Mouse (Mus musculus) embryonic fibroblast, embryonic 13.5 days (primary cell): ENCODE data around the gene Nde1. TPM values are rescaled to one million over a fixed set of nuclear protein-coding genes. Genes with fewer than 3 reads are reported as not detected.
A peak's percentile ranks its signal among the peaks of the same experiment; 100 is the strongest.

Experiments
- H3K27ac ChIP-seq: 2 replicates; pipeline ENCODE4 v1.5.1; 2012; ENCODE audit warnings: low read length, control low read depth, inconsistent platforms; ENCODE audit not compliant: insufficient read depth
- H3K4me1 ChIP-seq: 2 replicates; pipeline ENCODE4 v1.6.1; 2011; ENCODE audit warnings: low read length; ENCODE audit not compliant: control insufficient read depth, insufficient read depth
- H3K4me3 ChIP-seq: 2 replicates; pipeline ENCODE4 v1.5.1; 2011; ENCODE audit warnings: mild to moderate bottlenecking, control low read depth, low read length; ENCODE audit not compliant: insufficient read depth
- CTCF ChIP-seq: IDR thresholded peaks from 2 replicates; pipeline ENCODE4 v1.5.1; 2011; ENCODE audit warnings: mild to moderate bottlenecking, control low read depth, low read length, moderate library complexity, borderline replicate concordance; ENCODE audit not compliant: insufficient read depth
- POLR2A ChIP-seq: IDR thresholded peaks from 2 replicates; pipeline ENCODE4 v1.6.1; 2011; ENCODE audit warnings: low read depth, mild to moderate bottlenecking, control low read depth, low read length, moderate library complexity
- polyA plus RNA-seq: library from polyadenylated mRNA; stranded (reverse); fragments of >200 nt; gene quantifications from 2 replicates; pipeline ENCODE4 v1.2.4, GENCODE M21; 2011; ENCODE audit warnings: low read depth; ENCODE audit not compliant: missing spikeins, insufficient read length

The Nde1 gene
- polyA plus RNA-seq, 1 experiment: 57.1 TPM

DNA sequence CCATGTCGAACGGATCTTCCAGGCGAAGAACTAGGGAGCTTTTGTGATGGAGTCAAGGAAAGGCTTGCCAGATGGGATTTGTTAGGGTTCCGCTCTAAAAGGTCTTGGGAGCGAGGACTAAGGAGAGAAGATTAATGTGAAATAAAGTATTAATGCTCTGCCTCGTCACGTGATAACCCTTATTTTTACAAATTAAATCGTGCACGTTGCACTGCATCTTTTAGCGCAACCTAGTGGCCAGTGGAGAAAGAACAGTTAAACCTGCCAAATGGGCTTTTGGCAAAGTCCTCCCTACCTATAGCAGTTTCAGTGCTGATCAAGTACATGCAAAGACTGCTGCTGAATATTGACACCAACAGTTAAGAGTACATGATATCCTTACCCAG is 3.3 kb upstream of the Nde1 start:
- Histone ChIP-seq H3K4me3 (peak overlapping the region; percentile 94), H3K4me1 (no peaks in the 10 kb centered on the region; the same call in 1 of the 2 replicates), H3K27ac (peak overlapping the region; percentile 100)
- TF ChIP-seq CTCF (no peak), POLR2A (no peak)

DNA sequence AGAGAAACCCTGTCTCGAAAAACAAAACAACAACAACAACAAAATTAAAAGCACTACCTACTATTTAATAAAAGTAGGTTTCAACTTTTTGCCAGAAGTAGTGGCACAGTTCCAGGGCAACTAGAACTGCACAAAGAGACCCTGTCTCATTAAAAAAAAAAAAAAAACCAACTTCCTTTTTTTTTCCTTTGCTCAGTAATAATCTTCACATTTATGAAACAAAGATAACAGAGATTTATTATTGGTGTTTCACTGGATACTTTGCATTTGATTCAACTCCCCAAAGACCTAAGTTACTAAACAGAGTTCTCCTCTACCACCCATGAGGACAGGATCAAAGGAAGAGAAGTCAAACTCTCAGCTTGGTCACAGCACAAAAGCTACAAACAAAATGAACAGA is 2.1 kb upstream of the Nde1 start:
- H3K4me3 ChIP-seq: no peak overlapping the region
- no peak for TF ChIP-seq POLR2A
- TF ChIP-seq CTCF: no peak
- no peak overlapping the region for H3K27ac ChIP-seq
- peaks cover 2% of the 10 kb centered on the region for H3K4me1 ChIP-seq

DNA sequence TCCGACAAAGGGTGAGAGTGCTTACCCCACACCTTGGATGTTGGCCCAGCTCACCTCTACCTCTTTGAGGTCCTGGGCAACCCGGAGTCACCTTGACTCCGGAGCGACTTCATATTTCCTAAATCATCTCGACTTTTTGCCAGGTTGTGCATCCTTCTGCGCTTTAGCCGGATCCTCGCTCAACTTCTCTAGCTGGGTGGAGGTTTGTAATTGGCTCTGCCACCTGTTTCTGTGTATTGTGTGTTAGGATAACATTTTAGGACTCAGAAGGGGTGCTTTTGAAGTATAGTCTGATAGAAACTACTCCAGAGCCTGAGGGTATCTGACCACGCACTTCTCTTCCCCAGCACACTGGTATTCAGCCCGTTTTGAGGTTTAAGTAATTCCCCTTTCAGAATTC is 656 bp downstream of the Nde1 start:
- TF ChIP-seq CTCF: no peak
- H3K4me3 ChIP-seq: peak overlapping the region; percentile 76
- H3K27ac ChIP-seq: no peak overlapping the region
- H3K4me1 ChIP-seq: peaks cover 2% of the 10 kb centered on the region

DNA sequence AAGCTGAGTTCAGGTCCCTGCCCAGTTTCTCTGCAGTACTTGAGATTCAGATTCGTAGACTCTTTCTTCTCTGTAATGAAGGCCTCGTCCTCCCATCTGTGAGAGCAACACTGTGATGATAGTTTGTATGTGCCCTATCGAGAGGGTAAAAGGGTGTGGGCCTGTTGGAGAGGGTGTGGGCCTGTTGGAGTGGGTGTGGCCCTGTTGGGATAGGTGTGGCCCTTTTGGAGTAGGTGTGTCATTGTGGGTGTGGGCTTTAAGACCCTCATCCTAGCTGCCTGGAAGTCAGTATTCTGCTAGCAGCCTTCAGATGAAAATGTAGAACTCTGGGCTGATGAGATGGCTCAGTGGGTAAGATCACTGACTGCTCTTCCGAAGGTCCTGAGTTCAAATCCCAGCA is 3.4 kb downstream of the Nde1 start:
- H3K4me1 ChIP-seq: peaks cover 2% of the 10 kb centered on the region; the same call in 1 of the 2 replicates
- no peak overlapping the region for H3K4me3 ChIP-seq
- H3K27ac ChIP-seq: no peak overlapping the region
- TF ChIP-seq CTCF: no peak
- no peak for TF ChIP-seq POLR2A

DNA sequence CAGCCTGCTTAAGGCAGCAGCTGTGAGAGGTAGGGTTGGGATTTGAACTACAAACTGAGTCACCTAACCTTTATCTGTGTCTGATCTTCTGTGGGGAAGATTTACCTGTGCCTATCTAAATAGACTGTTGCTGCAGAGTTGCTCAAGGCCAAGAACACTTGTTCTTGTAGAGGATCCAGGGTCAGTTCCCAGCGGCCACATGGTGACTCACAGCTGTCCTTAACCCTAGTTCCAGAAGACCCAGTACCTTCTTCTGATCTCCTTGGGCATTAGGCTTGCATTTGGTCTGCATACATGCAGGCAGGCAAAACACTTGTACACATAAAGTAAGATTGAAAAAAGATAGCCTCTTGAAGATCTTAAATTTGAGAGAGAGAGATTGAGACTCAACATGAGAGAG is 6.6 kb downstream of the Nde1 start:
- TF ChIP-seq CTCF: no peak
- TF ChIP-seq POLR2A: no peak

DNA sequence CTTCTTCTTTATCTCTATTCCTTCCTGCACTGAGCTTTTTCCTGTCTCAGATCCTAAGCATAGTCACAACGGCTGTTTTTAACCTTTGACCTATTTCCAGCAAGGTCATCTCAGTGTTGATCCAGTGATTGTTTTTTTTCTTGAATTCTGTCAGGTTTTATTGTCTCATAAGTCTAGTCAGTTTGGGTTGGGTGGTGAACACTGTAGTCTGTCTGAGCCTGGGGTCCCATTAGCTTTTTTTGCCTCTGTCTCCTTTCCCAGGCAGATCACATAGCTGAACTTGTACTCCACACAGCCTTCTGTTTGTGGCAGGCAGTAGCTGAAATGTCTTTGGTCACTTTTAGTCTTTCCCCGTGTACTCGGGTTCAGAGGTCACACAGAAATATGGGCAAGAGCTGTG is 15.0 kb downstream of the Nde1 start:
- Histone ChIP-seq H3K4me3 (no peak overlapping the region), H3K27ac (peak overlapping the region; percentile 92), H3K4me1 (peaks cover 9% of the 10 kb centered on the region)
- TF ChIP-seq POLR2A (no peak), CTCF (no peak)

More for the DNA sequence above, 6.6 kb downstream of the Nde1 start:
- Histone ChIP-seq H3K4me3 (no peak overlapping the region), H3K27ac (no peak overlapping the region), H3K4me1 (peaks cover 2% of the 10 kb centered on the region; the same call in 1 of the 2 replicates)

- H3K27ac ChIP-seq: no peak overlapping the region
- peaks cover 9% of the 10 kb centered on the region for H3K4me1 ChIP-seq
- no peak for TF ChIP-seq CTCF
- H3K4me3 ChIP-seq: no peak overlapping the region
Measured at GRCm38 (mm10) chr16:14180163-14180733, 17.2 kb downstream of the Nde1 start.

GRCm38 (mm10) chr16:14182360-14182759 is 19.3 kb downstream of the Nde1 start:
- Histone ChIP-seq H3K27ac (no peak overlapping the region), H3K4me3 (no peak overlapping the region), H3K4me1 (peaks cover 9% of the 10 kb centered on the region)
- TF ChIP-seq CTCF (no peak), POLR2A (no peak)

DNA sequence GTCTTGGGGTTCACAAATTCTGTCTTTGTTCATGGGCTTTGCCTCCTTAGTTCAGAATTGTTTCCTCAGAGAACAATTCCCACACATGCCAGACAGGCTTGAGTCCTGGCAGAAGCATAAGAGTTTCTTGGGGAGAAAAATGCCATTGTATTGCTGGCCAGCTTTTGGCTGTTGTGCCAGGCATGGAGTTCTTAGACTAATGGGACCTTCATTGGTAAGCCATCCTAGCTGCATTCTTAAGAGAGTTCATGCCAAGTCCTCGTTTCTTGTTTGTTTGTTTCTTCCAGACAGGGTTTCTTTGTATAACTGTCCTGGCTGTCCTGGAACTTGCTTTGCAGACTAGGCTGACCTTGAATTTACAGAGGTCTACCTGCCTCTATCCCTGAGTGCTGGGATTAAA is 20.8 kb downstream of the Nde1 start:
- Histone ChIP-seq H3K4me1 (no peaks in the 10 kb centered on the region), H3K27ac (no peak overlapping the region), H3K4me3 (no peak overlapping the region)
- TF ChIP-seq POLR2A: no peak

DNA sequence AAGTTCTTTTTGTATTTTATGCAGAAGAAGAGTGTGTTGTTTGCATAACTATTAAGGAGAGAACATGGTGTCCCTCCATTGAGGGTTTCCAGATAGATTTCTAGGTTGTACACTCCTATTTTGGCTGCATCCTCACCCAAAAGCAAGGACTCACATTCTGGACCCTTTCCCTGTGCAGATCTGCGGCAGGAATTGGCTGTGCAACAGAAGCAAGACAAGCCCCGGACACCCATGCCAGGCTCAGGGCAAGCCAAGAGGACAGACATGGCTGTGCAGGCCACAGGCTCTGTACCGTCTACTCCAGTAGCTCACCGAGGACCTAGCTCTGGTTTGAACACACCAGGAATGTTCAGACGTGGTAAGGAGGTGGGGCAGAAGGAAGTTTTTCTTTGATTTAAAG is 22.4 kb downstream of the Nde1 start:
- H3K4me3 ChIP-seq: no peak overlapping the region
- H3K27ac ChIP-seq: no peak overlapping the region
- H3K4me1 ChIP-seq: no peaks in the 10 kb centered on the region
- TF ChIP-seq POLR2A (no peak), CTCF (no peak)
